Mouse (Mus musculus): ENCODE measurements around the gene Ptprd. TPM values are rescaled to one million over a fixed set of nuclear protein-coding genes. Genes with fewer than 3 reads are reported as not detected.
A peak's percentile ranks its signal among the peaks of the same experiment; 100 is the strongest.

The Ptprd gene
- polyA plus RNA-seq, 1 experiment from 2014 or later = 46.2 TPM

DNA sequence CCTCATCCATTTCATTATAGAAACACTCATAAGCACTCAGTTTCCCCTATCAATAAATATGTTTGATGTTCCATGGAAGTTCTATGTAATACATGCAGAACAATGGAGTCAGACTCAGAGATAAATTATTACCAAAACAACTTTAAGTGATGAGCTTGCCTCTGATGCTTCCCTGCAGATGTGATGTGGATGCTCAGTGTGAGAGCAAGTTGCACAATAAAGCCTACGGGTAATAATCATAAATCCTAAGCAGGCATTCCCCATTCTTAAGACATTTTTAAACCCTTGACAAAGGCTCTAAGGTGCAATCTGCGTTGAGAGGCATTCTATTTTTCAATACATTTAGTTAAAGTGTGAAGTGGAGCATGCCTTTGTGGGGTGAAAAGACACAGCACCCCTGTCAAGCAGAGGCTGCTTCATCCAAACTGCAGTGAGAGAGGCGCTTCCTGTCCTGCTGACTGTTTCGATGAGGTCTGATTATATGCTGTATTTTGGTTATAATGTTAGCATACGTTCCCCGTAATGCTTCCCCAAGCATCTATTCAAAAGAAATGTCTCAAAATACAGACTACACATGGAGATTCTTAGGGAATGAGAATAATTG, 969.8 kb downstream of the Ptprd start:
- Histone ChIP-seq H3K9ac (ENCODE audit: low read depth, low read length) (no peak overlapping the region), H3K27me3 (replicated peaks; ENCODE audit: control insufficient read depth, insufficient read depth, low read length) (no peaks in the 10 kb centered on the region), H3K36me3 (ENCODE audit: control insufficient read depth, insufficient read depth, low read length) (no peaks in the 10 kb centered on the region), H3K4me3 (ENCODE audit: low read depth, low read length) (no peak overlapping the region), H3K27ac (replicated peaks; ENCODE audit: low read depth, low read length) (no peak overlapping the region), H3K9me3 (ENCODE audit: control insufficient read depth, low read length) (no peaks in the 10 kb centered on the region), H3K4me2 (ENCODE audit: low read depth, low read length) (no peak overlapping the region), H3K4me1 (ENCODE audit: control insufficient read depth, insufficient read depth, low read length) (no peaks in the 10 kb centered on the region)
- DNase-seq (ENCODE audit: low spot score) (no peak), ATAC-seq (ENCODE audit: low read depth) (no peak)
- 77% methylated on average over 6 of the region's 6 CpGs for WGBS

DNA sequence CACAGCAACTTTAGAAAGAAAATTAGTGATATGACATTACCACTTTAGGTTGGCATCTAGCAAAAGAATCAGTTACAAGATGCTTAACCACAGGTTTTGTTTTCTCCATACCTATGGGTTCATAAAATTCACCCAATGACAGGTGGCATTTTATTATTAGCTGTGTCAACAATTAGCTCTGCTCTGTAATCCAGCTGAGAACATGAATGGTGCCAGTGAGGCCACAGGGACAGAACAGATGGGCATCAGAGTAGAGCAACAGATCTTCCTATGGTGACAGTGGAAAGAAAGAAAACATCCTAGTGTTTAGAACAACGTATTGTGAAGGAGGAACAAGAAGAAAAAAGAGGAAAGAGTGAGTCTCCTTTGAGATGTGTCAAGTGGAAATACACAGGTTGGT, 973.6 kb downstream of the Ptprd start:
- Histone ChIP-seq H3K27ac (replicated peaks; ENCODE audit: low read depth, low read length) (no peak overlapping the region), H3K4me3 (ENCODE audit: low read depth, low read length) (no peak overlapping the region), H3K4me2 (ENCODE audit: low read depth, low read length) (no peak overlapping the region), H3K4me1 (ENCODE audit: control insufficient read depth, insufficient read depth, low read length) (no peaks in the 10 kb centered on the region), H3K36me3 (ENCODE audit: control insufficient read depth, insufficient read depth, low read length) (no peaks in the 10 kb centered on the region), H3K9me3 (ENCODE audit: control insufficient read depth, low read length) (no peaks in the 10 kb centered on the region), H3K9ac (ENCODE audit: low read depth, low read length) (no peak overlapping the region), H3K27me3 (replicated peaks; ENCODE audit: control insufficient read depth, insufficient read depth, low read length) (no peaks in the 10 kb centered on the region)
- ATAC-seq (ENCODE audit: low read depth) = no peak
- no peak for DNase-seq (ENCODE audit: low spot score)
- 70% methylated on average over 1 of the region's 1 CpGs for WGBS

DNA sequence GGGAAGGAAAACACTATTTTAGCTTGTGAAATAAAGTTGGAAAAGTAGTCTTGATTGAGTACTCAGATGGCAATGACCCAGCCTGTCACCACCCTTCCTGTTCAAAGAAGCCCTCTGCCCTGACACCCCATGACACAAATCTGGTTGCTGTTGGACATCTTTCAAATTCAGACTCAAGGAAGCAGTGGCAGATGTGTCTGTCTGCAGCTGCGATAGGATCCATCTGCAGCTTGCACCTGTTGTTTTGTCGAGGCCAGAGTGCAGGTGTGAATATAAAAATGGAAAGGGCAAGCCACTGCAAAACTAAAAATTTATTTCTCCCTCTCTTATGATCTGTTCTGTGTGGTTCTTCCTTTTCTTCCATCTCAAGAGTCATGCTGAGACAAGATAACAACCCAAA, 978.5 kb downstream of the Ptprd start:
- Histone ChIP-seq H3K9ac (ENCODE audit: low read depth, low read length) (no peak overlapping the region), H3K4me3 (ENCODE audit: low read depth, low read length) (no peak overlapping the region), H3K27me3 (replicated peaks; ENCODE audit: control insufficient read depth, insufficient read depth, low read length) (no peaks in the 10 kb centered on the region), H3K9me3 (ENCODE audit: control insufficient read depth, low read length) (no peaks in the 10 kb centered on the region), H3K36me3 (ENCODE audit: control insufficient read depth, insufficient read depth, low read length) (no peaks in the 10 kb centered on the region), H3K4me1 (ENCODE audit: control insufficient read depth, insufficient read depth, low read length) (no peaks in the 10 kb centered on the region), H3K27ac (replicated peaks; ENCODE audit: low read depth, low read length) (no peak overlapping the region), H3K4me2 (ENCODE audit: low read depth, low read length) (no peak overlapping the region)
- 60% methylated on average over 2 of the region's 2 CpGs for whole genome bisulfite sequencing
- DNase-seq (ENCODE audit: low spot score) = peak; percentile 32
- ATAC-seq (ENCODE audit: low read depth) = no peak

GRCm38 (mm10) chr4:77168866-77169265, 1042.9 kb downstream of the Ptprd start:
- Histone ChIP-seq H3K27ac (replicated peaks; ENCODE audit: low read depth, low read length) (no peak overlapping the region), H3K36me3 (ENCODE audit: control insufficient read depth, insufficient read depth, low read length) (no peaks in the 10 kb centered on the region), H3K4me2 (ENCODE audit: low read depth, low read length) (no peak overlapping the region), H3K4me3 (ENCODE audit: low read depth, low read length) (no peak overlapping the region), H3K27me3 (replicated peaks; ENCODE audit: control insufficient read depth, insufficient read depth, low read length) (no peaks in the 10 kb centered on the region), H3K4me1 (ENCODE audit: control insufficient read depth, insufficient read depth, low read length) (no peaks in the 10 kb centered on the region), H3K9ac (ENCODE audit: low read depth, low read length) (no peak overlapping the region), H3K9me3 (ENCODE audit: control insufficient read depth, low read length) (no peaks in the 10 kb centered on the region)
- no peak for DNase-seq (ENCODE audit: low spot score)
- no peak for ATAC-seq (ENCODE audit: low read depth)
- WGBS = 78% methylated on average over 8 of the region's 8 CpGs

GRCm38 (mm10) chr4:77157601-77158000, 1054.2 kb downstream of the Ptprd start:
- WGBS = 84% methylated on average over 3 of the region's 3 CpGs
- DNase-seq (ENCODE audit: low spot score) = no peak
- Histone ChIP-seq H3K4me1 (ENCODE audit: control insufficient read depth, insufficient read depth, low read length) (no peaks in the 10 kb centered on the region), H3K27ac (replicated peaks; ENCODE audit: low read depth, low read length) (no peak overlapping the region), H3K27me3 (replicated peaks; ENCODE audit: control insufficient read depth, insufficient read depth, low read length) (no peaks in the 10 kb centered on the region), H3K36me3 (ENCODE audit: control insufficient read depth, insufficient read depth, low read length) (no peaks in the 10 kb centered on the region), H3K4me3 (ENCODE audit: low read depth, low read length) (no peak overlapping the region), H3K9ac (ENCODE audit: low read depth, low read length) (no peak overlapping the region), H3K9me3 (ENCODE audit: control insufficient read depth, low read length) (no peaks in the 10 kb centered on the region), H3K4me2 (ENCODE audit: low read depth, low read length) (no peak overlapping the region)
- no peak for ATAC-seq (ENCODE audit: low read depth)

DNA sequence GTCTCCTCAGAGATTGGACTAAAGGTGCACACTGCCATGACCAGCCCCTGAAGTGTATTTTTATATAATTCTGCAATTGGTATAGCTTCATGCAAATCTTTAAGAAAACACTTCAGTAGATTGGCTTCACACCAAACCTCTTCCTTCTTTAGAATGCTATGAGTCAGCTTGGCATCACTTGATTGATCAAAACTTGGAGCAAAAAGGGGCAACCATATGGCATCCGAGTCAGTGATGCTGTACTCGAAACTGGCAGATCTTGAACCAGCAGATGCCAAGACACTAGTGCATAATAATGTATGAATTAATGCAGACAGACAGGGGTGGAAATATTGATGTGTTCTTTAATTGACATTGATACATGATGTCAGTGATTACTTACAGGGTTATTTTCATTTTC, 1056.2 kb downstream of the Ptprd start:
- no peaks in the 10 kb centered on the region for H3K27me3 ChIP-seq (replicated peaks; ENCODE audit: control insufficient read depth, insufficient read depth, low read length)
- 77% methylated on average over 2 of the region's 2 CpGs for WGBS

GRCm38 (mm10) chr4:77155037-77155436, 1056.7 kb downstream of the Ptprd start:
- Histone ChIP-seq H3K4me1 (ENCODE audit: control insufficient read depth, insufficient read depth, low read length) (no peaks in the 10 kb centered on the region), H3K36me3 (ENCODE audit: control insufficient read depth, insufficient read depth, low read length) (no peaks in the 10 kb centered on the region), H3K27me3 (replicated peaks; ENCODE audit: control insufficient read depth, insufficient read depth, low read length) (no peaks in the 10 kb centered on the region), H3K27ac (replicated peaks; ENCODE audit: low read depth, low read length) (no peak overlapping the region), H3K4me2 (ENCODE audit: low read depth, low read length) (no peak overlapping the region), H3K9me3 (ENCODE audit: control insufficient read depth, low read length) (no peaks in the 10 kb centered on the region), H3K9ac (ENCODE audit: low read depth, low read length) (no peak overlapping the region), H3K4me3 (ENCODE audit: low read depth, low read length) (no peak overlapping the region)
- ATAC-seq (ENCODE audit: low read depth) (no peak), DNase-seq (ENCODE audit: low spot score) (no peak)
- 91% methylated on average over 1 of the region's 1 CpGs for WGBS

More for the DNA sequence above, 1056.2 kb downstream of the Ptprd start:
- H3K27ac ChIP-seq (replicated peaks; ENCODE audit: low read depth, low read length) = no peak overlapping the region
- H3K4me3 ChIP-seq (ENCODE audit: low read depth, low read length) = no peak overlapping the region
- ATAC-seq (ENCODE audit: low read depth) (no peak), DNase-seq (ENCODE audit: low spot score) (no peak)
- no peak overlapping the region for H3K4me2 ChIP-seq (ENCODE audit: low read depth, low read length)
- no peaks in the 10 kb centered on the region for H3K9me3 ChIP-seq (ENCODE audit: control insufficient read depth, low read length)
- H3K9ac ChIP-seq (ENCODE audit: low read depth, low read length) = no peak overlapping the region
- no peaks in the 10 kb centered on the region for H3K4me1 ChIP-seq (ENCODE audit: control insufficient read depth, insufficient read depth, low read length)
- H3K36me3 ChIP-seq (ENCODE audit: control insufficient read depth, insufficient read depth, low read length) = no peaks in the 10 kb centered on the region

- no peaks in the 10 kb centered on the region for H3K27me3 ChIP-seq (replicated peaks; ENCODE audit: control insufficient read depth, insufficient read depth, low read length)
- H3K27ac ChIP-seq (replicated peaks; ENCODE audit: low read depth, low read length) = no peak overlapping the region
- H3K4me1 ChIP-seq (ENCODE audit: control insufficient read depth, insufficient read depth, low read length) = no peaks in the 10 kb centered on the region
- ATAC-seq (ENCODE audit: low read depth) (no peak), DNase-seq (ENCODE audit: low spot score) (no peak)
- H3K4me3 ChIP-seq (ENCODE audit: low read depth, low read length) = no peak overlapping the region
- WGBS = 93% methylated on average over 2 of the region's 2 CpGs
- H3K9me3 ChIP-seq (ENCODE audit: control insufficient read depth, low read length) = no peaks in the 10 kb centered on the region
- H3K36me3 ChIP-seq (ENCODE audit: control insufficient read depth, insufficient read depth, low read length) = no peaks in the 10 kb centered on the region
- H3K4me2 ChIP-seq (ENCODE audit: low read depth, low read length) = no peak overlapping the region
- no peak overlapping the region for H3K9ac ChIP-seq (ENCODE audit: low read depth, low read length)
These were observed 1086.9 kb downstream of the Ptprd start for GRCm38 (mm10) chr4:77124852-77125251.

GRCm38 (mm10) chr4:77110894-77111293, 1100.9 kb downstream of the Ptprd start:
- no peak overlapping the region for H3K4me3 ChIP-seq (ENCODE audit: low read depth, low read length)
- H3K27ac ChIP-seq (replicated peaks; ENCODE audit: low read depth, low read length) = no peak overlapping the region
- H3K4me2 ChIP-seq (ENCODE audit: low read depth, low read length) = no peak overlapping the region
- H3K9ac ChIP-seq (ENCODE audit: low read depth, low read length) = no peak overlapping the region
- no peaks in the 10 kb centered on the region for H3K27me3 ChIP-seq (replicated peaks; ENCODE audit: control insufficient read depth, insufficient read depth, low read length)
- no peaks in the 10 kb centered on the region for H3K4me1 ChIP-seq (ENCODE audit: control insufficient read depth, insufficient read depth, low read length)
- no peak for DNase-seq (ENCODE audit: low spot score)
- no peaks in the 10 kb centered on the region for H3K36me3 ChIP-seq (ENCODE audit: control insufficient read depth, insufficient read depth, low read length)
- H3K9me3 ChIP-seq (ENCODE audit: control insufficient read depth, low read length) = no peaks in the 10 kb centered on the region
- WGBS = 78% methylated on average over 1 of the region's 1 CpGs
- no peak for ATAC-seq (ENCODE audit: low read depth)

Data from embryonic facial prominence, embryonic 14.5 days (tissue).